Mouse (Mus musculus): ENCODE data around the gene Pgm3. TPM values are rescaled to one million over a fixed set of nuclear protein-coding genes. Genes with fewer than 3 reads are reported as not detected.

The Pgm3 gene
- polyA plus RNA-seq, 1 experiment from 2014 or later = 40.4 TPM

GRCm38 (mm10) chr9:86550717-86551116 lies 20.9 kb downstream of the Pgm3 start:
- H3K4me1 ChIP-seq = no peaks in the 10 kb centered on the region
- no peaks in the 10 kb centered on the region for H3K9me3 ChIP-seq (replicated peaks)
- H3K27me3 ChIP-seq = no peaks in the 10 kb centered on the region
- H3K4me3 ChIP-seq = no peak overlapping the region
- ATAC-seq (ENCODE audit: low FRiP score) = no peak
- no peak overlapping the region for H3K9ac ChIP-seq
- peaks cover 61% of the 10 kb centered on the region for H3K36me3 ChIP-seq
- 91% methylated on average over 3 of the region's 3 CpGs for WGBS
- H3K27ac ChIP-seq = no peak overlapping the region
- no peak overlapping the region for H3K4me2 ChIP-seq (replicated peaks)

- H3K4me1 ChIP-seq = no peaks in the 10 kb centered on the region
- H3K27me3 ChIP-seq = no peaks in the 10 kb centered on the region
- 90% methylated on average over 5 of the region's 5 CpGs for WGBS
- no peak for ATAC-seq (ENCODE audit: low FRiP score)
- no peak overlapping the region for H3K4me2 ChIP-seq (replicated peaks)
- H3K4me3 ChIP-seq = no peak overlapping the region
- H3K9me3 ChIP-seq (replicated peaks) = no peaks in the 10 kb centered on the region
- no peak overlapping the region for H3K9ac ChIP-seq
- no peak overlapping the region for H3K27ac ChIP-seq
- H3K36me3 ChIP-seq = peaks cover 62% of the 10 kb centered on the region
These were observed 21.9 kb downstream of the Pgm3 start for GRCm38 (mm10) chr9:86549637-86550162.

DNA sequence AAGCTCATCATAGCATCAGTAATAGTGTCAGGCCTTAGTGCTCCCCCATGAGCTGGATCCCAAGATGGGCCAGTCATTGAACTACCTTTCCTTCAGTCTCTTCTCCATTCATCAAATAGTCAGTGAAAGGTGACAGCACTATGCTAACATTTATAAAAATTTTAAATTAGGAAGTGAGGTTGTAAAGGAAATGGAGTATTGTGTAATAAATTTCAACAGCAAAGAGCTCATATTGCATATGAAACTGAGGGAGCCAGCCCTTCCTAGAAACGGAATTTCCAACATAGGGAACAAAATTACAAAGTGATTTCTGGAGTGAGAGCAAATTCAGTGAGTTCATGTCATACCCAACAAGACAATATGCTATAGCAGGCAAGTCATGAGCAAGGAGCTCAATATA lies 27.1 kb downstream of the Pgm3 start:
- WGBS = 86% methylated on average over 1 of the region's 1 CpGs
- no peak for ATAC-seq (ENCODE audit: low FRiP score)
- H3K9me3 ChIP-seq (replicated peaks) = no peaks in the 10 kb centered on the region
- no peaks in the 10 kb centered on the region for H3K27me3 ChIP-seq
- no peaks in the 10 kb centered on the region for H3K4me1 ChIP-seq
- H3K4me3 ChIP-seq = no peak overlapping the region
- H3K9ac ChIP-seq = no peak overlapping the region
- H3K27ac ChIP-seq = no peak overlapping the region
- H3K36me3 ChIP-seq = peaks cover 58% of the 10 kb centered on the region
- H3K4me2 ChIP-seq (replicated peaks) = no peak overlapping the region

GRCm38 (mm10) chr9:86543451-86543850 lies 28.2 kb downstream of the Pgm3 start:
- H3K9ac ChIP-seq = no peak overlapping the region
- H3K9me3 ChIP-seq (replicated peaks) = no peaks in the 10 kb centered on the region
- H3K4me2 ChIP-seq (replicated peaks) = no peak overlapping the region
- WGBS = 87% methylated on average over 3 of the region's 3 CpGs
- H3K4me3 ChIP-seq = no peak overlapping the region
- no peak overlapping the region for H3K27ac ChIP-seq
- H3K27me3 ChIP-seq = no peaks in the 10 kb centered on the region
- H3K4me1 ChIP-seq = no peaks in the 10 kb centered on the region
- H3K36me3 ChIP-seq = peaks cover 50% of the 10 kb centered on the region
- ATAC-seq (ENCODE audit: low FRiP score) = no peak

DNA sequence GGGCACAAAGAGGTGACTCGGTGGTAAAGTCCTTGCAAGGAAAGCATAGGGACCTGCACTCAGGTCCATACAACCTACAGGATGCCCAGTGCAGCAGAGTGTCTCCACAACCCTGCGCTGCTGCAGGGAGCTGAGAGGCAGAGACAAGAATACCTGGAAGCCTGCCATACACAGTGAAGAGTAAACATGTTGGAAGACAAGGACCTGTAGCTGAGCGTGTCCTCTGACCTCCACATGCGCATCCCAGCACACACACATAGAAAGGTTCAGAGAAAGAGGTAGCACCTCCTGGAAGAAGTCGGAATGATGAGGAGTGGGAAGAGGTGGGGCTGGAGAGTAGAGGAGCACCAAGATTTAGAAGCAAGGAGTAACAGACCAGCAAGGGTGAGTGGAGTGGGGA lies 37.6 kb downstream of the Pgm3 start:
- H3K9ac ChIP-seq = no peak overlapping the region
- H3K4me2 ChIP-seq (replicated peaks) = no peak overlapping the region
- H3K27me3 ChIP-seq = no peaks in the 10 kb centered on the region
- no peaks in the 10 kb centered on the region for H3K4me1 ChIP-seq
- no peak overlapping the region for H3K27ac ChIP-seq
- no peak overlapping the region for H3K4me3 ChIP-seq
- no peaks in the 10 kb centered on the region for H3K9me3 ChIP-seq (replicated peaks)
- H3K36me3 ChIP-seq = peaks cover 39% of the 10 kb centered on the region
- WGBS = 94% methylated on average over 5 of the region's 5 CpGs
- ATAC-seq (ENCODE audit: low FRiP score) = no peak

- Histone ChIP-seq H3K9ac (no peak overlapping the region), H3K27ac (no peak overlapping the region), H3K4me2 (replicated peaks) (no peak overlapping the region), H3K27me3 (no peaks in the 10 kb centered on the region), H3K4me1 (no peaks in the 10 kb centered on the region), H3K36me3 (peaks cover 37% of the 10 kb centered on the region), H3K9me3 (replicated peaks) (no peaks in the 10 kb centered on the region), H3K4me3 (no peak overlapping the region)
- ATAC-seq (ENCODE audit: low FRiP score) = no peak
- WGBS = 68% methylated on average over 2 of the region's 2 CpGs
These were observed 46.0 kb downstream of the Pgm3 start for GRCm38 (mm10) chr9:86525600-86525999.

DNA sequence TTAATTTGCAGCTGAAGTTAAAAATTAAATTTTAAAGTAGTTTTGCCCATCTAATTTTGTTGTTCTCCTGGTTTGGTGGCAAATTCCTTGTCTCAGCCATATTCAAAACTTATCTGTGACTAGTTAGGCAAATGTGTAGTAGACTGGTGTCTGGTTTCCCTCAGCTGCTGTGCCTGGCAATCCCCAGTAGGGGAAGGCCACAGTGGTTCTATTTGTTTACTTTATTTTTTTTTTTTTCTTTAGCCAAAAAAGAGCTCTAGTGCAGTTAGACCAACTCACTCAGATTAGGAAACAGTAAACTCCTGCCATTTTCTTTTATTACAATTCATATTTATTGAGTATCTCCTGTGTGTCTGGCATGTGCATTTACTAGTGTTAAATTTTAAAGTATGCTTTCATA lies 49.3 kb downstream of the Pgm3 start:
- ATAC-seq (ENCODE audit: low FRiP score) = no peak
- no peak overlapping the region for H3K4me2 ChIP-seq (replicated peaks)
- no peaks in the 10 kb centered on the region for H3K27me3 ChIP-seq
- H3K36me3 ChIP-seq = peaks cover 39% of the 10 kb centered on the region
- no peaks in the 10 kb centered on the region for H3K4me1 ChIP-seq
- no peaks in the 10 kb centered on the region for H3K9me3 ChIP-seq (replicated peaks)
- no peak overlapping the region for H3K4me3 ChIP-seq
- no peak overlapping the region for H3K9ac ChIP-seq
- no peak overlapping the region for H3K27ac ChIP-seq

- H3K36me3 ChIP-seq = peaks cover 34% of the 10 kb centered on the region
- H3K4me3 ChIP-seq = no peak overlapping the region
- H3K9me3 ChIP-seq (replicated peaks) = no peaks in the 10 kb centered on the region
- H3K4me1 ChIP-seq = no peaks in the 10 kb centered on the region
- H3K9ac ChIP-seq = no peak overlapping the region
- ATAC-seq (ENCODE audit: low FRiP score) = no peak
- H3K27me3 ChIP-seq = no peaks in the 10 kb centered on the region
- H3K27ac ChIP-seq = no peak overlapping the region
- H3K4me2 ChIP-seq (replicated peaks) = no peak overlapping the region
- WGBS = 99% methylated on average over 4 of the region's 4 CpGs
These were observed 56.8 kb downstream of the Pgm3 start for GRCm38 (mm10) chr9:86514798-86515197.

GRCm38 (mm10) chr9:86514390-86514789 lies 57.3 kb downstream of the Pgm3 start:
- H3K36me3 ChIP-seq = peaks cover 34% of the 10 kb centered on the region
- H3K4me3 ChIP-seq = no peak overlapping the region
- 87% methylated on average over 3 of the region's 3 CpGs for WGBS
- H3K4me2 ChIP-seq (replicated peaks) = no peak overlapping the region
- H3K4me1 ChIP-seq = no peaks in the 10 kb centered on the region
- H3K27me3 ChIP-seq = no peaks in the 10 kb centered on the region
- H3K9me3 ChIP-seq (replicated peaks) = no peaks in the 10 kb centered on the region
- no peak overlapping the region for H3K27ac ChIP-seq
- H3K9ac ChIP-seq = no peak overlapping the region
- ATAC-seq (ENCODE audit: low FRiP score) = no peak

DNA sequence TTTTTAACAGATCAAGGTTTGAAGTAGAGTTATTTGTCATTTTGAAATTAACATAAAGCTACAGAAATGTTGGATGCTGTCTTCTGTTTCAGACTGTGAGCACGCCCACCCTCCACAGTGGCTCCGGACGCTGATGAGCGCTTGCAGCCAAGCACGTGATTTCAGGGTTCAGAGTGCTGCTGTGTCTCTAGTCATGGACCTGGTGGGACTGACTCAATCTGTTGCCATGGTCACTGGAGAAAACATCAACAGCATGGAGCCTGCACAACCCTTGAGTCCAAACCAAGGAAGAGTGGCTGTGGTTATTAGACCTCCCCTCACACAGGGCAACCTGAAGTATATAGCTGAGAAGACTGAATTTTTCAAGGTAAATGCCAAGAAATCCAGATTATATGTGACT lies 57.9 kb downstream of the Pgm3 start:
- Histone ChIP-seq H3K4me2 (replicated peaks) (no peak overlapping the region), H3K4me3 (no peak overlapping the region), H3K4me1 (no peaks in the 10 kb centered on the region), H3K27ac (no peak overlapping the region), H3K36me3 (peaks cover 29% of the 10 kb centered on the region), H3K27me3 (no peaks in the 10 kb centered on the region), H3K9me3 (replicated peaks) (no peaks in the 10 kb centered on the region), H3K9ac (no peak overlapping the region)
- no peak for ATAC-seq (ENCODE audit: low FRiP score)
- 77% methylated on average over 5 of the region's 5 CpGs for WGBS

GRCm38 (mm10) chr9:86507437-86507836 lies 64.2 kb downstream of the Pgm3 start:
- Histone ChIP-seq H3K4me3 (no peak overlapping the region), H3K27ac (no peak overlapping the region), H3K9ac (no peak overlapping the region), H3K36me3 (peaks cover 6% of the 10 kb centered on the region), H3K4me1 (no peaks in the 10 kb centered on the region), H3K9me3 (replicated peaks) (no peaks in the 10 kb centered on the region), H3K4me2 (replicated peaks) (no peak overlapping the region), H3K27me3 (no peaks in the 10 kb centered on the region)
- WGBS = 89% methylated on average over 4 of the region's 4 CpGs
- ATAC-seq (ENCODE audit: low FRiP score) = no peak
